Mouse (Mus musculus) megakaryocyte, embryonic 14.5 days (primary cell): ENCODE data around the gene Cenpn.

Source experiments
- FLI1 ChIP-seq: IDR thresholded peaks from 2 replicates; pipeline ENCODE4 v1.6.1; 2012; ENCODE audit warnings: low read length, inconsistent platforms, mixed read lengths
- GATA1 ChIP-seq: IDR thresholded peaks from 3 replicates; pipeline ENCODE4 v1.6.1; 2012; ENCODE audit warnings: mixed read lengths, low read length, inconsistent platforms, borderline replicate concordance

GRCm38 (mm10) chr8:116921337-116922059, at the start of gene Cenpn, which contains the start of gene Cmc2:
- TF ChIP-seq GATA1 (no peak), FLI1 (no peak; the same call in 1 of the 2 replicates)
